Mouse (Mus musculus) heart, postnatal 36 days (tissue): ENCODE results near the gene Thy1. TPM values are rescaled to one million over a fixed set of nuclear protein-coding genes. Genes with fewer than 3 reads are reported as not detected.

Experiments
- DNase-seq, 2 experiments: peaks; one replicate each; pipeline ENCODE4 v3.0.0; 2021 to 2022
- intact Hi-C: fragments of 180-260 bp; cut with DNase I; formaldehyde crosslinking; loops from one replicate; pipeline ENCODE4 v1.15.1; 2025
- total RNA-seq, 2 experiments: library from RNA; stranded (reverse); gene quantifications; 2 replicates each; pipeline ENCODE4 v1.2.3; 2021

Gene Thy1
- total RNA-seq, 2 experiments from 2014 or later, result 13.3 to 15.3 TPM

DNA sequence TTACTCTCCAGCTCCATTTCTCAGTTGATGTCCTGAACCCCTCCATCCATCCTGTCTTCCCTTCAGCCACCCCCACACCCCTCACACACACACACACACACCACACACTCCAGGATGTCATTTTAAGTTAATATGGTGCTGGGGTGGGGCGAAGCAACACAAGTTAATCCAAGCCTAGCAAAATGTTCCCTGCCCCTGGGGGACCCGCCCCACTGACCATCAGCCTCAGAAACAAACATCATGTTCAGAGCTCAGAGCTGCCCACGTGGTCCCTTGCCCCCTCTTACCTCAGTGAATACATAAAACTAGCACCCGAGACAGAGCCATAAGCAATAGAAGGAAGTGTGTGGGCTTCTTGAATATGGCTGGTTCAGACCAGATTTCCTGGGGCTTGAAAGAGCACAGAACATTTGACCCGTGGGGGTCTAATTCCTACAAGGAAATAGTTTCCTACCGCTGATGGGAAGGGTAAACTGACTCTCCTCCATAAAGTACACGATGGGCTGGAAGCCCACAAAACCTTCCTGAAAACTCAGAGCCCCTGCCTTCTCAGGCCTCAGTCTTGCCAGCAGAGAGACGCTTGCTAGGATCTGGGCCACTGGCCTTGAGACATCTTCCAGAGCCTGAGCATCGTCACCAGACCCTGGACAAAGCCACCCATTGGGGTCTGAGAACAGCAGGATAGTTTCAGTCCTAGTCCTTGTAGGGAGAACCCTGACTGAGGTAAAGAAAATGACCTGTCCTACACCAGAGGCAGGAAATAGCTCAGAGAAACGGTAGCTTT lies 37.0 kb downstream of the Thy1 start:
- intact Hi-C loops, result no loop called here
- peak in 1 of 2 experiments; percentile 2 for DNase-seq

DNA sequence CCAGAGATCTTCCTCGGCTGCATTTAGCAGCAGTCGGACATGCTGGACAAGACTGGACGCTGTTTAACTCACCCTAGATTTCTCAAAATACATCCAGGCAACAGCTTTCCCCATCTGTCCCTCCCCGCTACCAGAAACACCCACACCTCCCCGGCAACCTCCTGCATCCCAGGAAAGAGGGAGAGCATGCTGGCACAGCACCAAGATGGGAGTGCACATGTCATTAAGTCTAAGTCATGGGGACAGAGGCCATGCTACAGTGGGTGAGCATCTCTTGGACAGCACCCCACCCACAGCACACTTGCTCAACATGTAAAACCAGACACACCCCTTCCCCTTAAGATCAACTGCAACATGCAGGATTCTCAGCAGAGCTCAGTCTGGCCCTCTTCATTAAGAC lies 37.8 kb downstream of the Thy1 start:
- intact Hi-C loops, result no loop called here
- peak; percentile 29 to 46 for DNase-seq

DNA sequence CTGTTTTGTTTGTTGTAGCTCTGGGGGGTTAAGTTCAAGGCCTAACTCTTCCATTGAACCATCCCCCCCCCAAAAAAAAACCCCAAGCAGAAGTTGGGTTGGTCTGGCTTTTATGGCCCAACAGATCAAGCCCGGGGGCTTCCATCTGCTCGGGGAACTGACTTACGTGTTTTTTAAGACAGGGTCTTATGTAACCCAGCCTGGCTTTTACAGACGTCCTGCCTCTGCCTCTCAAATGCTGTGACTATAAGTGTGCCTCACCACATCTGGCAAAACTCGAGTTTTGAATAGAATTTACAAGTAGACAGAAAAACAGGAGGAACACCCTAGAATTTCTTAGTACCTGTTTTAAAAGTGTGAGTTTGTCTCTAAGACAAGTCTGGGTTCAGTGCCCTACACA lies 38.4 kb downstream of the Thy1 start:
- intact Hi-C loops, result no loop called here
- no peak for DNase-seq

DNA sequence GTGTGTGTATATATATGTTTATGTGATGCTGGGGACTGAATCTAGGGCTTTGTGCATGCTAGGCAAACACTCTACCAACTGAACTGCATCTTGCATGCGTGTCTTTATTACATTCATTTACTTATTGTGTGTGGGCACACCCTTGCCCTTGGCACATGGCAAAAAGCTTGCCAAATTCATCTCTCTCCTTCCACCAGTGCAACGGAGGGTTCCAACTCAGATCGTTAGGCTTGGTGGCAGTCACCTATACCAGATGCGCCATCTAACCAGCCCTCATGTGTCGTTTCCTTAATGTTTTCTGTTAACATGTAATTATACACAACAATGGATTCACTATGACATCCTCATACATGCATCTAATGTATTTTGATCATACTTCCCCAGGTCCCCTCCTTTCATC lies 39.1 kb downstream of the Thy1 start:
- DNase-seq, result no peak
- intact Hi-C loops, result no loop called here

DNA sequence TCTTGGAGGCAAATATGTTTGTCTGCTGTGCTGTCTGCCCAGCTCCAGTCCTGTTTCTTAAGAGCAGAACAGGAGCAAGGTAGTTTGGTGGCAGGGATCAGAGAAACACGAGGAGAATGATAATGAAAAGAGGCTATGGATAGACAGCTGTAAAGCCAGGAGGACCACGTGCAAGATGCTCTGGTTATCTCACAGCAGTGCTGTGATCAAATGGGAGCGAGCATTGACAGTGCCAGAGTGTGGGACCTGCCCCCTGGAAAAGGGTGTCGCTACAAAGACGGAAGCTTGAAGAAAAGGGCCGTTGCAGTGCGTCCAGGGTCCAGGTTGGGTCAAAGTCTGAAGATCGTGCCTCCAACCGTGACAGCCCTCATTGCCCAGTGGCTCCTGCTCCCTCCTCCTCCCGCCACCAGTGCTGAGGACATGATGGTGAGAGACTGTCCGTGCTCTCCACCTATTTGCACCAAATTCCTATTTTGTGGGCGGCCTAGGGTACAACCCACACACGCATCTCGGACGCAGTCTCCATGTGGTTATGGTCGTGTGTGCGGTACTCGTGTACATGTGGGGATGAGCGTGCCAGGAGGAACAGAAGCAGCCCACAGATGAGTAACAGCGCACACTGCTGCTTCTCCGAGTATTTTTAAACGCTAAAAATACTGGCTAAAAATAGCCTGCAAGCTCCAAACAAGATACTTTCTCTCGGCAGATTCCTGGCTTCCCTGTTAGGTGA lies 40.4 kb downstream of the Thy1 start:
- intact Hi-C loops, result loop anchor here (2.0 kb wide), 1 partner anchor 17 kb away; the partner anchor contains the start of gene Usp2
- DNase-seq, result peak; percentile 31 to 54

DNA sequence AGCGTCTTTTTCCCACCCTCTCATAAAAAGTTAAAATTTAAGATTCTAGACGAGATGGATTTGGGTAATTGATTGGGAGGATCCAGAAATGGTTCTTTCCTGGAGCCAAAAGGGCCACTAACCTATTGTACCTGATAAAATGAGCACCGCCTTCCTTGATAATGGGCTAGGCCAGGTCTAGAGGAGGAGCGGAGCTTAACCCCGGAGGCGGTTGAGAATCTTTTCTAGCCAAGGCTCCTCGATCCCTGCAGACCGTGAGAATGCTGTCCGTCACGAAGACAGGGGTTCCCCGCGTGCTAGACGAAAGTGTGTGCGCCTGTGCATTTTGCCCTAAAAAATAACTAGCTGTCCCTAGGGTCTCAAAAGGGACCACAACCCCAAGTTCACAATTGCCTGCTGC lies 41.1 kb downstream of the Thy1 start:
- DNase-seq, result no peak
- intact Hi-C loops, result loop anchor here (2.0 kb wide), 1 partner anchor 17 kb away; the partner anchor contains the start of gene Usp2

DNA sequence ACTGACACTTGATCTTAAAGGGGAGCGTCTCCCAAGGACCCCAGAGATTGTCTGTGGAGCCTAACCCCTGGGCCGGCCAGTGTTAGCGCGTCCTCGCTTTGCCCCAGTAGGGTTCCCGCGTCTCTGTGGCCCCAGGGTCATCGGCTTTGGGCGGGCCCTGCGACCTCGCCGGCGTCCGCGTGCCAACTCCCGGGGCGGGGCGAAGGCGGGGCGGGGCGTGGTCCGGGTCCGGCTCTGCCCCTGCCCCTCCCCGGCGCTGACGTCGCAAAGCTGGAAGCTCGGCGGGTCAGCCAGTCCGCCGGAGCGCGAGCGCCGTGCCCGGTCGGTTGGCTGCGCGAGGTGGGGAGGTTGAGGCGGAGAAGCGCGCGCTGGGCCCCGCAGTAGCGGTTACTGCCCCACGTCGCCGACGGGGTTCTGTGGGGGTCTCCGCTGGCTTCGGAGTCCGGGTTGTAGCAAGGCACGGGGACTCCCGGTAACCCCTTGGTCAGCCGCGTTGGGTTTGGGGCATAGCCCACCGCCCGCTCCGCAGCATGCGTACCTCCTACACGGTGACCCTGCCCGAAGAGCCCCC lies 41.6 kb downstream of the Thy1 start:
- peak; percentile 96 to 97 for DNase-seq
- intact Hi-C loops, result loop anchor here (2.0 kb wide), 1 partner anchor 18 kb away; the partner anchor contains the start of gene Usp2

DNA sequence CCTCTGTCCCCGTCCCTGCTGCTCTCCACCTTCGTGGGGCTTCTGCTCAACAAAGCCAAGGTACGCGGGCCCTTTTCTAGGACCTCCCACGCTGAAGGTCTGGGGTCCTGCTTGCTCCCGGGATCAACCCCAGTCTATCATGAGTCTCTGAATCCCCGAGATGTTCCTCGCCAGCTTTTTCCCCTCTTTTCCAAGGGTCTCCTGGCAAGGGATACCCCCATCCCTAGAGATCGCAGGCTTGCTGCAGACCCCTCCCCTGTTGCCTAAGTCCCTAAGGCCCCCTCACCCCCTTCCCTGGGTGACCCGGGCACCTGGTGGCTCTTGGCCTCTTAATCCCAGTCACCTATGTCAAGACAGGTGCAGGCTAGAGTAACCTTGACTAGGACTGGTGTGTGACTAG lies 42.1 kb downstream of the Thy1 start:
- intact Hi-C loops, result loop anchor here (2.0 kb wide), 1 partner anchor 18 kb away; the partner anchor contains the start of gene Usp2
- no peak for DNase-seq

DNA sequence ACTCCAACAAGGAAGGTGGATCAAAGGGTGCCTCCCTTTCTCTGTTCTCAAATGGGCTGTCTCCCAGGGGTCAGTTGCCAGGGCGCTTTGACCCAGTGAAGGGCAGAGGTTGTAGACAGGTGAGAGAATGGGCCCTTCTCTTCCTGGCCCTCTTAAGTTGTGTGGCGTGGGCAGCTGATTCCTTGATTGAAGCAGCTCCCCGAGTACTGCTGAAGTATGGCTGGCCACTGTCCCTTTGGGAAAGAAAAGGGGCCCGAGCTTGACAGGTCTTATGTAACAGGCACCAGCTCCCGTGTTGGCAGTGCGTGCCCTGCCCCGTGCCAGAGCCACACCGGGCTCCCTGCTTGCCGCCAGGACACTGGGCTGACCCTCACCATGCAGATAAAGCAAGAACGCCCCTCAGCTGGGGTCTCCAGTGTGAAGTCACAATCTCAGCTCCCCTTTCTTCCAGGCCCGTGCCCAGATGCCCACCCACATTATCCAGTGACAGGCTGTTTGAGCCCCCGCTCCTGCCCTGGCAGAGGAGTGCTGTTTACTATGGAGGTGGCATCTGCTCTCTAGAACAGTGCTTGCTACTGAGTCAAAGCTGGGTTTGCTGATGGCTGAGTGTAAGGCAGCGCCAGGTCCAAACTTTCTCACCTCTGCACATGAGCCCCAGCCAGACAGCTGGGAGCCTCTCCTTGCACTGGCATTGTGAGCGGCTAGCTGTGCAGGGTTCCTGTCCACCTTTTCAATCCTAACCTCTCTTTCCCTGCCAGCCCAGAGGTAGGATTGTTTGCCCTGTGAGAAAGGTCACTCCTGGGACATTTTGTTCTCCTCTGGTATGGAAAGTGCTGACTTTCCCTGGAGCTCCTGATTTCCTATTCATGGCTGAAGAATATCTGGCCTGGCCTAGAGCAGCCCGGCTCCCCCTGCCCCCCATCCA lies 42.8 kb downstream of the Thy1 start:
- intact Hi-C loops, result loop anchor here (2.0 kb wide), 1 partner anchor 19 kb away; the partner anchor contains the start of gene Usp2
- DNase-seq, result peak; percentile 67 to 77

DNA sequence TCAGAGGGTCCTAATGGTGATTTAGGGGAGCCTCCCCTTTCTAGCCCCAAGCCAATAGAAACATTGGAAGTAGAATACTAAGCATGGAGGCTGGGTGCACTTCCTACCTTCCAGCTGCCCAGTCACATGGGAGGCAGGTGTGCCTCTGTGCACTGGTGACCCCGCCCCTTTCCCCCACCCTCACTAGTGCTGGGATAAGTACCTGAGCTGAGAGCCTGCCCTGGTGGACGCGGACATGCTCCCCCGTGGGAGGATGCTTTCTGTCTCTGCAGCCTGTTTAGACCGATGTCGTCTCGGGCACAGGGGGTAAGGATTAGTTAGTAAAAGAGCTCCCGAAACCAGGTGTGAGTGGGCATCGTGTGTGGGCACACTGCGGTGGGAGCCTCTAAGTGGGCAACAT lies 43.8 kb downstream of the Thy1 start:
- DNase-seq, result no peak
- intact Hi-C loops, result no loop called here

DNA sequence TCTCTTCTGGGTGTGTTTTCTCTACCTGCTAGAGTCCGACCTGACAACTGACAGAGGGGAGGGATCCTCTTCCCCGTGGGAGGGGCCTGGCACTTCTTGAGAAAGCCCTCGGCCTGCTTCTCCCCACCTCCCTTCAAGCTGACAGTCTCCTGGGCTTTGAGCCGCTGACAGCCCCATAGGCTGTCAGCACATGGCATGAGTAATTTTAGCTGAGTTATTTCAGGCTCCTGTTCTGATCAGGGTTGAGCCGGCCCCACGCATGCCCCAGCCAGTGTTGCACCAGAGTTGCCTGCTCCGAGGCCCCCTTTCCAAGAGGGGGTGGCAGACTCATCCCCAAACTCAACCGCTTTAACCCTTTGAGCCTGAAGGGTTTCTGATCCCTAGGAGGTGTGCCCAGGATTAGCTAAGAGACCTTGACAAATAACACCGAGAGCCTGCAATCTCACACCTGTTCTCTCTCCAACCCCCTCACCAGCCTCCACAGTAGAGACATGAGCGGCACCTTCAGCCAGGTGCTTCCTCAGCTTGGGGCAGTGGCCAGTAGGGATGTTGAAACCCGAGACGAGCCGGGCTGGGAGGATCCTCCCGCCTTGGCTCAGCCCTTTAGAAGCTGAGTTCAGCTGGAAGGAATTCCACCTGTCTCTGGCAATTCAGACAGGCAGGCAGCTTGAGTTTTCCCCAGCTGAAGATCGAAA lies 44.7 kb downstream of the Thy1 start:
- DNase-seq, result peak; percentile 44 to 56
- intact Hi-C loops, result no loop called here

DNA sequence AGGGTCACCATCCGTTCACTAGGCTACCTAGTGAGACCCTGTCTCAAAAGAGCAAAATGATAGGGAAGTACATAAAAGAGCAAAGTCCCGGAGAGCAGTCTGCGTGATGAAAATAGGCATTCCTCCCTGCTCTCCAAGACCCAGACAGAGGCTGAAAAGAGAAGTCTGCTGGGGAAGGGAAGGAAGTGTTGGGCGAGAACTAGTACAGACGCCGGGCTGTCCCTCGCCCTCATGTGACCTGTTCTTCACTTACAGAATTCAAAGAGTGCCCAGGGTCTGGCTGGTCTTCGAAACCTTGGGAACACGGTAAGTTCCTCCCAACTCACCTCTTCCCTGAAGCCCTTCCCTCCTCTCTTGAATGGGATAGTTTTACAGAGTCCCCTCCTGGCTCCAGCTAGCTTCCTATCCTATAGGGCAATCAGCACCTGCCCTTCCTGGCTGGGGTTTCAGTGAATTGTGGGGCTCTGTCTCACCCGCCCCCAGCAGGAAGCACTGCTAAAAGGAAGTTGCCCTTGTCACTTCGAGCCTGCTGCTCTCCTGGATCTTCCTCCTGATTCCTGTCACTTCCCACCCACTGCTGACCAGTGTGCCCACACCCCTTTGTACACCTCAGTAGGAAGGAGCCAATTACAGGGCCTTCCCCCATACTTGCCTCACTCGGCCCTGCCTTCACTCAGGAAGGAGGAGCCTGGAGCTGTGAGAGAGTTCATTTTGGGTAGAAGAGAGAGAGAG lies 45.9 kb downstream of the Thy1 start:
- intact Hi-C loops, result no loop called here
- peak in 1 of 2 experiments; percentile 33 for DNase-seq

DNA sequence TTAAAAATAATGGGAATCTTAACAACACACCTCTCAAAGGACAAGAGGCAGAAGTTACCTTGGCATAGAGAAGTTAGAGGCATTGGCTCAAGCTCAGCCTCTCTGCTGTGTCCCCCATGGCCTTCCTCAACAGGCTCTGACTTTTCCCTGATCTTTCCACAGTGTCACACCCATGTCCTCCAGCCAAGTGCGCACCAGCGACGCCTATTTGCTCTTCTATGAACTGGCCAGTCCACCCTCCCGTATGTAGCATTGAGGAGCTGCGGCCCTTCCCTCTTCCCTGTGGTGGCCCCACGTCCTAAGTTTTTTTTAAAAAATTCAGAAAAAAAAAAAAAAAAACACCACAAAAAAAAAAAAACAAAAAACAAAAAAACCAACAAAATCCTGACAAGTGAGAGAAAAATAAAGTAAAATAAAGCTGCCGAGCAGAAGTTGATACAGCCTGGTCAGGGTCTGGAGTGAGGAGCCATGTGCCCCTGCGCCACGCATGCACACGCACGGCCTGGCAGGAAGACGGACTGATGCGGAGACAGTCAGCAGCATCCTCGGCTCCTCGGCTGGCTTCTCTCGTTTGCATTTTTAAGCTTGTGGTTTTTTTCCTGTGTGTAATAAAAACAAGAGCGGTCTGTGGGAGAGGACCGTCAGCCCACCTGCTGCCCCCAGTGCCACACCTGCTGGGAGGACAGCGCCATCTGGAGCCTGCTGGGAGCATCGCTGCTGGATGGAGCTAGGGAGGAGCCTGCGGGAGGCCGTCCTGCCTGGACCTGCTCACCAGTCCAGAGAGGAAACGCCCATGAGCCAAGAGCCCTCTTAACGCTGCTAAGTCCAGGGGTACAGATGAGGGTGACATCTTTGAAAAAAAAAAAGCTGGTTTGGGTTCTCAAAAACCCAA lies 50.7 kb downstream of the Thy1 start:
- intact Hi-C loops, result loop anchor here (2.0 kb wide), 1 partner anchor 19 kb away; no protein-coding TSS in a partner anchor
- DNase-seq, result peak; percentile 77 to 79

DNA sequence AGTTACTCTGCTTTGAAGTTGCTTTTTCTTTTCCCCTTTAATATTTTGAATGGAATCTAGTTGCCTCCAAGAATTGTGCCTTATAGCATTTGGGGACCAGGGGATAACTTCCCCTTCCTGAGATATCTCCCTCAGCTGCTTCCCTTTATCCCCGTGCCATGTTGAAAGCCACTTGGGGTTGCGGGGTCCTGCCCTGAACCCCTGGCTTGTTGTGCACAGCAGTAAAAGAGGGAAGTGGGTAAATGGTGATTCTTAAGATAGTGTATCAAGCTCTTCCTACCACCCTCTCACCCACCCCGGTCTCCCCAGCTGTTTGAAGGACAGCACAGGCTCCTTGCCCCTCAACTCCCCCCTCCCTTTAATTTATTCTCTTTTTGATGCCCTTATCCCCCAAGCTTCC lies 51.6 kb downstream of the Thy1 start:
- intact Hi-C loops, result loop anchor here (2.0 kb wide), 1 partner anchor 20 kb away; no protein-coding TSS in a partner anchor

DNA sequence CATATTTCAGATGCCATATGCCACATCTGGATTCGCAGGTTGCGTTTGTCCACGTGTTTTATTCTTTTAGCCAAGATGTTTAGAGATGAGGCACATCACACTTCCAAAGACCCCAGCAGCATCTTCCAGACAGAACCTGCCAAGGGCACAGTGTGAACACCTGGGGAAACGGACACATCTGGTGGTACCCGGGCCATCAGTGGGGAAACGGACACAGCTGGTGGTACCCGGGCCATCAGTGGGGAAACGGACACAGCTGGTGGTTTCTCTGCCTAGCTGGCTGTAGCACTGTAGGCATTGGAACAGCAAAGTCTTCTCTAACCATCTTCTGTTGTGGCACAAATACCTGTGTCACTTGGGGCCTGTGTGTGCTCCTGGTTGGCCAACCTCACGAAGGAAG lies 52.6 kb downstream of the Thy1 start:
- no peak for DNase-seq
- intact Hi-C loops, result loop anchor here (2.0 kb wide), 1 partner anchor 21 kb away; no protein-coding TSS in a partner anchor

More for the DNA sequence above, 51.6 kb downstream of the Thy1 start:
- DNase-seq, result no peak

DNA sequence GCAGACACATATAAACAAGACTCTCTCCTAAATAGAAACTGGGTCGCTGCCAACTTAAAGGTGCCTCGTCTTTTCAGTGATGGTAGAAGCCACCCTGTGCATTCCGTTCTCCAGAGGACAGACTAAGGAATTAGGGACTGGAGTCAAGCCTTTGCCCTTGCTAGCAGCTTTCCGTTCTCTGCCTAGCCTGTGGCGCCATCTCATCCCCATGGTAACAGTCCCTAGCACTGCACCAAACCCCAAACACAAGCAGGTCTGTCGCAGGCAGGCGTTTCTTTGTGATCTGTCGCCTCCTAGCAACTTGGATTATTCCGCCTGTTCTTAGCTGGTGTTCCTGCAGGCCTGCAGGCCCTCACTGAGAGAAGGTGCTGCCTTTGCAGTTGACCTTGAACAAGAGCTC lies 53.4 kb downstream of the Thy1 start:
- intact Hi-C loops, result no loop called here
- DNase-seq, result peak in 1 of 2 experiments; percentile 36
